Mouse (Mus musculus) liver, embryonic 15.5 days (tissue): ENCODE measurements around the gene Podnl1. TPM values are rescaled to one million over a fixed set of nuclear protein-coding genes. Genes with fewer than 3 reads are reported as not detected.

Experiments used
- ATAC-seq: fragments of 200-750 bp; cut with Nextera tagmentation; 2 replicates; pipeline ENCODE4 v1.8.0; 2017; ENCODE audit warnings: moderate number of reproducible peaks, mild to moderate bottlenecking, moderate library complexity; ENCODE audit not compliant: insufficient read depth
- H3K27ac ChIP-seq: fragments of 300-500 bp; sonication (generic); replicated peaks from 2 replicates; pipeline ENCODE4 v1.5.1; 2015; ENCODE audit warnings: mild to moderate bottlenecking, inconsistent platforms
- H3K27me3 ChIP-seq: fragments of 300-500 bp; sonication (generic); 2 replicates; pipeline ENCODE4 v1.6.1; 2015; ENCODE audit warnings: mild to moderate bottlenecking, inconsistent platforms
- H3K36me3 ChIP-seq: fragments of 300-500 bp; sonication (generic); replicated peaks from 2 replicates; pipeline ENCODE4 v1.6.1; 2015; ENCODE audit warnings: moderate library complexity, mild to moderate bottlenecking, inconsistent platforms
- H3K4me1 ChIP-seq: fragments of 300-500 bp; sonication (generic); replicated peaks from 2 replicates; pipeline ENCODE4 v1.6.1; 2015; ENCODE audit warnings: inconsistent platforms
- H3K4me2 ChIP-seq: fragments of 300-500 bp; sonication (generic); 2 replicates; pipeline ENCODE4 v1.6.1; 2015; ENCODE audit warnings: moderate library complexity, mild to moderate bottlenecking, inconsistent platforms
- H3K4me3 ChIP-seq: fragments of 300-500 bp; sonication (generic); replicated peaks from 2 replicates; pipeline ENCODE4 v1.5.1; 2015; ENCODE audit warnings: mild to moderate bottlenecking, inconsistent platforms
- H3K9ac ChIP-seq: fragments of 300-500 bp; sonication (generic); 2 replicates; pipeline ENCODE4 v1.6.1; 2015; ENCODE audit warnings: moderate library complexity, mild to moderate bottlenecking, inconsistent platforms
- H3K9me3 ChIP-seq: fragments of 300-500 bp; sonication (generic); replicated peaks from 2 replicates; pipeline ENCODE4 v1.6.1; 2016; ENCODE audit warnings: inconsistent platforms
- WGBS: fragments of 180-500 bp; shearing (Covaris S2); methylation state at CpG from one replicate; pipeline ENCODE4 v1.1.7; 2015; ENCODE audit warnings: mixed read lengths; ENCODE audit not compliant: insufficient replicate concordance; 5-methylcytosine and 5-hydroxymethylcytosine counted together
- microRNA counts: library from miRNA; unstranded; fragments of <30 nt; microRNA quantifications from one replicate; lab custom pipeline; 2016
- microRNA-seq: library from miRNA; unstranded; fragments of <30 nt; microRNA quantifications from one replicate; pipeline ENCODE4, GENCODE M21; 2016
- polyA plus RNA-seq: library from polyadenylated mRNA; unstranded; fragments of >200 nt; fragmentation: Nextera tagmentation; extraction: Ambion mirVana; gene quantifications from 2 replicates; pipeline ENCODE4 v1.2.1, GENCODE M21; 2015

Podnl1 gene
- polyA plus RNA-seq, 1 experiment from 2014 or later, result not detected

- Histone ChIP-seq H3K9me3 (no peaks in the 10 kb centered on the region), H3K9ac (no peak overlapping the region), H3K4me1 (no peaks in the 10 kb centered on the region), H3K27ac (no peak overlapping the region), H3K36me3 (no peaks in the 10 kb centered on the region), H3K4me3 (no peak overlapping the region), H3K4me2 (no peak overlapping the region), H3K27me3 (no peaks in the 10 kb centered on the region)
- no peak for ATAC-seq
- WGBS, result 63% methylated on average over 4 of the region's 4 CpGs
These were observed 31.8 kb downstream of the Podnl1 start for GRCm38 (mm10) chr8:84157620-84158019.

DNA sequence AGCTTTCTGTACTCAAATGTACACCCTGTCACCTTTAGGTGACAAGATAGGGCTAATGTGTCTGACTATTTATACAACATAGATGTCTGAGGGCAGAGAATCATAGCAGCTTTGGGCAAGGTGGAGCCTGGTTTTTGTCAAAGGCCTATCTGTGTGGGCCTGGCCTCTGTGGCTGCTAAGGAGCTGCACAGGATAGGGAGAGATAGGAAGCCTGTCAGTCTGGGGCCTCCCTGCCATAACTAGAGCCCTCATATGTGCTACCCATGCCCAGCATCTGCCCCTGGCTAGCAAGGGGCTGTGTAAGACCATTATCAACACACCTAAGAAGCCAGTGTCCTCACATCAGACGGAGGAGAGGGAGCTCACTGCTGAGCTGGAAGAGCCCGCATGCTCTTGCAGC, 41.9 kb downstream of the Podnl1 start:
- Histone ChIP-seq H3K4me1 (no peaks in the 10 kb centered on the region), H3K4me3 (no peak overlapping the region), H3K27ac (no peak overlapping the region), H3K9me3 (no peaks in the 10 kb centered on the region), H3K9ac (no peak overlapping the region), H3K36me3 (no peaks in the 10 kb centered on the region), H3K4me2 (no peak overlapping the region), H3K27me3 (no peaks in the 10 kb centered on the region)
- no peak for ATAC-seq
- 55% methylated on average over 2 of the region's 2 CpGs for WGBS

GRCm38 (mm10) chr8:84170096-84170495, 44.3 kb downstream of the Podnl1 start:
- Histone ChIP-seq H3K27ac (no peak overlapping the region), H3K9ac (no peak overlapping the region), H3K9me3 (no peaks in the 10 kb centered on the region), H3K4me3 (no peak overlapping the region), H3K4me1 (no peaks in the 10 kb centered on the region), H3K27me3 (no peaks in the 10 kb centered on the region), H3K4me2 (no peak overlapping the region), H3K36me3 (no peaks in the 10 kb centered on the region)
- ATAC-seq, result no peak
- WGBS, result 67% methylated on average over 5 of the region's 5 CpGs

DNA sequence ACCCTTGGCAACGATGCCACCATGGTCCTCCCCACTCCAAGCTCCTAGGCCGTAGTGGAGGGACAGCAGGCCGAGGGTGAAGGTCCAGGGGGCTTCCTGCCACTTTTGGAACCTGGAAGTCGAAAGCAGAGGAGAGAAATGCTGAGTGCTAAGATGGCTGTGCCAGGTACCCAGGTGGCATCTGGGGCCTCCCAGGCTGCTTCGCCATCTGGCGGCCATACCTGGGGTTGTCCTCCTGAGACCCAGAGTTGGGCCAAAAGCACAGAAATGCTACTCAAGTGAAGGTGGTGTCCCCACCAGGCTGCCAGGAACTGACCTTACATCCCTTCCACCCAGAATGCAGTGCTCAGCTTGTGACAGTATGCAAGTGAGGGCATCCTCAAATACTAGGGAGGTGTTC, 48.1 kb downstream of the Podnl1 start:
- Histone ChIP-seq H3K27me3 (no peaks in the 10 kb centered on the region), H3K4me3 (no peak overlapping the region), H3K9ac (no peak overlapping the region), H3K27ac (no peak overlapping the region), H3K9me3 (no peaks in the 10 kb centered on the region), H3K4me1 (no peaks in the 10 kb centered on the region), H3K4me2 (no peak overlapping the region), H3K36me3 (no peaks in the 10 kb centered on the region)
- no peak for ATAC-seq
- 63% methylated on average over 6 of the region's 6 CpGs for WGBS

DNA sequence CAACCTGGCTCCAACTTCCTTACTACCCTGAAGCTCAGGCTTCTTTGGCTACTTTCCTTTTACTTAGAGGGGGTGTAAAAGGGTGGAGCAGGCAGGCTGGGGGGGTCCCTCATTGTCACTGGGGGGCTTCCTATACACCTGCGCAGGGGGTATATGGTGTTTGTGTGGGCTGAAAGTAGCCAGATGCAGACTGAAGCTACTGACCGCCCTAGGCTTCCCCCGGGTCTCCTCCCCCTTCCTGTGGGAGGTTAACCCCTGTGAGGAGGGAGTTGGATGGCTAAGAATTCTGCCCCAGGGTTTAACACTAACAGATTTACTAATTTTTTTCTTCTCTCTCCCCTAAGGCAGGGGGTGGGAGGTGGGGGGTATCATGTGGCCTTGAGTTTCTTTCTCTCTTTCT, 50.8 kb downstream of the Podnl1 start:
- H3K4me3 ChIP-seq, result no peak overlapping the region
- H3K4me2 ChIP-seq, result no peak overlapping the region
- 11% methylated on average over 3 of the region's 3 CpGs for WGBS
- H3K27ac ChIP-seq, result no peak overlapping the region
- no peaks in the 10 kb centered on the region for H3K36me3 ChIP-seq
- H3K4me1 ChIP-seq, result peaks cover 15% of the 10 kb centered on the region
- 0 out of 2 replicates have a peak, but pooled peaks cover under 1% of the 10 kb centered on the region for H3K27me3 ChIP-seq
- ATAC-seq, result no peak
- H3K9me3 ChIP-seq, result no peaks in the 10 kb centered on the region
- no peak overlapping the region for H3K9ac ChIP-seq

DNA sequence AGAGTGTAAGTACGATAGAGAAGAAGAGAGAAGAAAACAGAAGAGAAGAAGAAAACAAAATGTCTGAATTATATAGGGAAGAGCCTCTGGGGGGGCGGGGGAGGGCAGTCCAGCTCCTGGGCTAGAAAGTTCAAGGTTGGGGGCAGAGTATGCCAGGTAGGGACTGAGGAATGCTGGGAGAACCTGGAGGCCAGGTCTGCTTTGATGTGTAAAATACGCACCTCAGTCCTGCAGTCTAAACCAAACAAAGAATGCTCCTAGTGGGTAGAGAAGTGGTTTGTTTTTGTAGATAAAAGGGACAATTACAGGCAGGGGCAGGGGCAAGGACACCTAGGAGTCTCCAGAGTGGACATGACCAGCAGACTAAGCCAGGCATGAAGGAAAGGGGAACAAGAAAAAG, 51.6 kb downstream of the Podnl1 start:
- 71% methylated on average over 3 of the region's 3 CpGs for WGBS

DNA sequence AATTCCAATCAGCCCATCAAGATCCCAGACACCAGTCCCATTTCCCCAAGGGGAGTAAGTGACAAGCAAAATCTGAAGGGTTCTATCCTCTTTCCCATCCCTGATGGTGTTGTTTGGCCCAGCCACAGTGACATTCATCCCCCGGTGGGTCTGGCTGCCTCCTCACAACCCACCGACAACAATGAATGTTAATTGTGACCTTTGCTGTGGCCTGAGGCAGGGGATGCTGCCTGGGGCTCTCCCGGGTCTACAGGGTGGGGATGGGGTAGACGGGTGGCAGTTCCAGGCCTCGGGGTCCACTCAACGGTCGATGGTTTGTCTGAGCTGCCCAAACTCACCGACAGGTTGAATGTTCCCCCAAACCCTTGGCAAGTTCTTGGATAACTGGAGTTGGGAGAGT, 52.8 kb downstream of the Podnl1 start:
- H3K36me3 ChIP-seq, result no peaks in the 10 kb centered on the region
- H3K27me3 ChIP-seq, result peaks cover 21% of the 10 kb centered on the region
- no peak overlapping the region for H3K4me2 ChIP-seq
- no peak overlapping the region for H3K9ac ChIP-seq
- no peak overlapping the region for H3K27ac ChIP-seq
- H3K4me3 ChIP-seq, result no peak overlapping the region
- peaks cover 25% of the 10 kb centered on the region for H3K4me1 ChIP-seq
- ATAC-seq, result no peak
- H3K9me3 ChIP-seq, result no peaks in the 10 kb centered on the region
- WGBS, result 78% methylated on average over 8 of the region's 8 CpGs

More for the DNA sequence above, 51.6 kb downstream of the Podnl1 start:
- Histone ChIP-seq H3K9me3 (no peaks in the 10 kb centered on the region), H3K27me3 (peaks cover 9% of the 10 kb centered on the region), H3K27ac (no peak overlapping the region), H3K4me2 (no peak overlapping the region), H3K36me3 (no peaks in the 10 kb centered on the region), H3K4me3 (no peak overlapping the region), H3K9ac (no peak overlapping the region), H3K4me1 (peaks cover 15% of the 10 kb centered on the region)
- no peak for ATAC-seq

GRCm38 (mm10) chr8:84179946-84180345, 54.2 kb downstream of the Podnl1 start:
- Histone ChIP-seq H3K4me2 (peak overlapping the region; percentile 43), H3K27ac (no peak overlapping the region), H3K27me3 (peaks cover 34% of the 10 kb centered on the region), H3K9ac (no peak overlapping the region), H3K4me3 (no peak overlapping the region), H3K4me1 (peaks cover 32% of the 10 kb centered on the region), H3K9me3 (no peaks in the 10 kb centered on the region), H3K36me3 (no peaks in the 10 kb centered on the region)
- ATAC-seq, result no peak
- 29% methylated on average over 4 of the region's 4 CpGs for WGBS

- WGBS, result 11% methylated on average over 16 of the region's 16 CpGs
- no peaks in the 10 kb centered on the region for H3K36me3 ChIP-seq
- peaks cover 32% of the 10 kb centered on the region for H3K4me1 ChIP-seq
- H3K9ac ChIP-seq, result no peak overlapping the region
- H3K9me3 ChIP-seq, result no peaks in the 10 kb centered on the region
- peak overlapping the region; percentile 43 for H3K4me2 ChIP-seq
- no peak overlapping the region for H3K27ac ChIP-seq
- peaks cover 39% of the 10 kb centered on the region for H3K27me3 ChIP-seq
- 0 out of 2 replicates have a peak, but pooled peaks have one; percentile 16 for ATAC-seq
- no peak overlapping the region for H3K4me3 ChIP-seq
These were observed 54.9 kb downstream of the Podnl1 start for GRCm38 (mm10) chr8:84180530-84181190.

MicroRNAs within 50 kb of the gene (microRNA counts, 519-probe panel; counts per million panel counts)
- microRNA mmu-miR-181c (lab: Ali Mortazavi, UCI) (2,590 counts per million, percentile 49 among the panel's probes with 10 or more counts), microRNA mmu-miR-709 (lab: Ali Mortazavi, UCI) (3,697 counts per million, percentile 75 among the panel's probes with 10 or more counts)

Small RNA genes lying within 50 kb of the gene (microRNA-seq; reads per million reads assigned to microRNA genes)
- gene Gm25110, result not detected
- gene Mir181c, result 1,473 reads per million, percentile 80 among the genes with 10 or more reads in this experiment
- 949 reads per million, percentile 76 among the genes with 10 or more reads in this experiment for gene Mir181d
- gene Mir709, result not detected

Other genes starting within 250 kb of the Podnl1 start
- 1.1 and 1.6 TPM in 2 replicates for gene Adgrl1, start 225.9 kb upstream of the Podnl1 start, polyA plus RNA-seq
- 0.39 and 0.47 TPM in 2 replicates for gene Gm10644, start 170.8 kb upstream of the Podnl1 start, polyA plus RNA-seq
- 116 and 118 TPM in 2 replicates for gene Asf1b, start 170.5 kb upstream of the Podnl1 start, polyA plus RNA-seq
- 51.2 and 51.5 TPM in 2 replicates for gene Prkaca, start 153.0 kb upstream of the Podnl1 start, polyA plus RNA-seq
- 5.8 and 6.9 TPM in 2 replicates for gene Samd1, start 128.3 kb upstream of the Podnl1 start, polyA plus RNA-seq
- gene 1700067K01Rik, start 124.5 kb upstream of the Podnl1 start, polyA plus RNA-seq, result 0.58 and 0.61 TPM in 2 replicates
- gene 2210011C24Rik, start 113.8 kb upstream of the Podnl1 start, polyA plus RNA-seq, result not detected in 2 replicates
- gene Palm3, start 104.5 kb upstream of the Podnl1 start, polyA plus RNA-seq, result 0.15 and 0.23 TPM in 2 replicates
- gene Il27ra, start 83.4 kb upstream of the Podnl1 start, polyA plus RNA-seq, result 0.74 and 1.3 TPM in 2 replicates
- 0.15 TPM in 1 of 2 replicates, not detected in the other for gene Rln3, start 81.0 kb upstream of the Podnl1 start, polyA plus RNA-seq
- gene Gm10643, start 60.9 kb upstream of the Podnl1 start, polyA plus RNA-seq, result 0.24 and 0.30 TPM in 2 replicates
- gene Rfx1, start 59.2 kb upstream of the Podnl1 start, polyA plus RNA-seq, result 2.4 and 2.9 TPM in 2 replicates
- 3.2 and 3.5 TPM in 2 replicates for gene Dcaf15, start 21.2 kb upstream of the Podnl1 start, polyA plus RNA-seq
- gene Cc2d1a, start 21.9 kb downstream of the Podnl1 start, polyA plus RNA-seq, result 5.4 and 5.5 TPM in 2 replicates
- gene 4930432K21Rik, start 22.0 kb downstream of the Podnl1 start, polyA plus RNA-seq, result 0.25 and 0.41 TPM in 2 replicates
- gene Nanos3, start 59.2 kb downstream of the Podnl1 start, polyA plus RNA-seq, result 0.31 TPM in 2 replicates
- 2.0 and 2.5 TPM in 2 replicates for gene Zswim4, start 111.1 kb downstream of the Podnl1 start, polyA plus RNA-seq
- gene D8Ertd738e, start 123.7 kb downstream of the Podnl1 start, polyA plus RNA-seq, result 176 and 183 TPM in 2 replicates
- gene Mri1, start 131.3 kb downstream of the Podnl1 start, polyA plus RNA-seq, result 28.6 and 30.5 TPM in 2 replicates
- gene Ccdc130, start 144.4 kb downstream of the Podnl1 start, polyA plus RNA-seq, result 7.3 and 7.7 TPM in 2 replicates